Mouse (Mus musculus): ENCODE data around the gene Gm3618. TPM values are rescaled to one million over a fixed set of nuclear protein-coding genes. Genes with fewer than 3 reads are reported as not detected.
A peak's percentile ranks its signal among the peaks of the same experiment; 100 is the strongest.
"Not testable (repeated sequence)": the region's sequence is repeated elsewhere in the genome, so short reads cannot be mapped to it uniquely, and the experiment has no call there.

The Gm3618 gene
- total RNA-seq (2021): not detected
- long read RNA-seq, experiment 1: 0 reads
- long read RNA-seq, experiment 2: 0 reads

DNA sequence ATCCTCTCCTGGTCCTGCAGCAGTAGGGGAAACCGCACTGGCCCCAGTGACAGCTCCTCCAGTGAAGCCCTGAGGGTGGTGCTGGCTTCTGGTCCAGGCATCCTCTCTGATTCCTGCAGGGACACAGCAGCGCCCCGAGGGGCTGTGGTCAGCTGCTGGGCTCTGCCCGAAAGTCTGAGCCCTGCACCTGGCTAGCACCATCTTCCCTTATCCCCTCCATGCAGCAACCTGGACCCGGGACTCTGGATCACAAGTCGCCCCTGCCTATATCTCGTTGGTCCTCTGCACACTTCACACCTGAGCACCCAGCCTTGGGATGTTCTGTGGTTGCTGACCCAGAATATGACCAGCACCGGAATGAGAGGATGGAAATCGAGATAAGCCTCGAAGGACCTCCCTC lies at the start of gene Gm3618:
Gene Gm3618, minus strand, starts transcription at position 101 of the 400 bp plus-strand sequence.
- H3K27ac ChIP-seq; H3K4me3 ChIP-seq; DNase-seq (ENCODE audit: low spot score in 2 of 2): not testable (repeated sequence)

DNA sequence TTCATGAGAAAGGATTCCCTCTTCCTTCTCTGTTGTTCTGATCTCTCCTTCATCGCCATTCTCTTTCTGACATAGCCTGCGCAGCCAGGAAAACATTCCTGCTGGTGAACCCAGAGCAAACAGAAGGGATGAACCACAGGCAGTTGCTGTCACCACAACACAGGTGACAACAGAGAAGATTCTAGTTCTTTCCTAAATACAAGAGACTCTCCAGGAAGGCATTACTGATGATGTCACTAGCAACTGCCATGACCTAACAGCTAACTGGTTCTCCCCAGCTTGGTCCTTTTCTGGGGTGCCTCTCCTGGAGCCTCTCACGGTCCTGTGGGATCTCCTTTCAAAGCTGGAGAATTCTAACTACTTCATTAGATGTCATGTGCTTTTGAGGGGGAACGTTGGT lies 46.7 kb upstream of the Gm3618 start, which contains the start of gene Gm16440:
Gene Gm16440, minus strand, starts transcription at position 101 of the 400 bp plus-strand sequence.
- H3K27ac ChIP-seq; H3K4me3 ChIP-seq; DNase-seq (ENCODE audit: low spot score in 2 of 2): not testable (repeated sequence)

DNA sequence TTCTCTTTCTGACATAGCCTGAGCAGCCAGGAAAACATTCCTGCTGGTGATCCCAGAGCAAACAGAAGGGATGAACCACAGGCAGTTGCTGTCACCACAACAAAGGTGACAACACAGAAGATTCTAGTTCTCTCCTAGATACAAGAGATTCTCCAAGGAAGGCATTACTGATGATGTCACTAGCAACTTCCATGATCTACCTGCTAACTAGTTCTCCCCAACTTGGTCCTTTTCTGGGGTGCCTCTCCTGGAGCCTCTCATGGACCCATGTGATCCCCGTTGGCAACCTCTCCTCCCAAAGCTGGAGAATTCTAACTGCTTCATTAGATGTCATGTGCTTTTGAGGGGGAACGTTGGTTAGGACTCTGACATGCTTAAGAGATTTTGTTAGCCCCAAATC lies 38.7 kb downstream of the Gm3618 start, which contains the start of gene Gm21103:
Gene Gm21103, minus strand, starts transcription at position 101 of the 400 bp plus-strand sequence.
- H3K27ac ChIP-seq; DNase-seq (ENCODE audit: low spot score in 2 of 2); H3K4me3 ChIP-seq: not testable (repeated sequence)

DNA sequence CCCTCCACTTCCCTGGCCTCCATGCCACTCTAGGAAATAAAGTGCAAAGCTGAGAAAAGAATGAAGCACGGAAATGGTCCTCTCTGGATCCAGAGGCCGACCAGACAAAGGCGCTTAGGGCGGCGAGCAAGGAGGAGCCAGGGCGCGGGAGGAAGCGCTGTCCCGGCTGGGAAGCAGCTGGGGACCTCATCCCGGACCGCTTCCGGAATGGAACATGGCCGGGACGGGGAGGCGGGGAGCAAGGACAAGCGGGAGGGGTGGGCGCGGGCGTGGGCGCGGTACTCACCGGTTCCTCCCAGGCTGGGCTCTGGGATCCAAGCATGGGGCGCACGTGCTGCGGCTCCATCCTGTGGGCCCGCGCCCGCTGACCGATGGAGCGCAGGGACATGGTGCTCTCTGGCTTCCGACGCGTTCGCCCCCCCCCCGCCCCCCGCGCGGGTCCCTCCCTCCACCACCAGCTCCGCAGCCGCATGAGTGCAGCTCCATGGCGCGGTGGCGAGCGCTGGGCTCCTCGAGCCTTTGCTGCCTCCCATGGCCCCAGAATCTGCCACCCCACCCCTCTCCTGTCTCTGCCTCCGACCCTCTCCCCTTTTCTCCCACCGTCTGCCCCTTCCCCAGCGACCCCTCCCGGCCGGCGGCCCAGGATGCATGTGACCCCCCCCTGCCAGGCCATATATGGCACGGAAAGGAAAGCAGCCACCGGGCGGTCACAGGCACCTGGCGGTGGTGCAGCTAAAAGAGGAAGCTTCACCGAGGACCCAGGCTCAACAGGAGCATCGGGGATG lies 56.4 kb downstream of the Gm3618 start, which contains the start of gene Gm3411:
Gene Gm3411, minus strand, starts transcription at position 320 of the 785 bp plus-strand sequence.
- H3K4me3 ChIP-seq: peak within 1 kb of the TSS; percentile 54
- not testable (repeated sequence) for H3K27ac ChIP-seq
- DNase-seq (ENCODE audit: low spot score in 2 of 2): peak; percentile 12 to 40

Other genes starting within 250 kb of the Gm3618 start
- 1 to 10 TPM in 1 of 2 experiments, under 1 TPM in 1; 0.82 to 2.4 TPM for gene Gm8206, start 249.7 kb downstream of the Gm3618 start, total RNA-seq (2021)
- gene Gm3468, start 235.0 kb downstream of the Gm3618 start, total RNA-seq (2021): 1 to 10 TPM in 1 of 2 experiments, under 1 TPM in 1; 0.84 to 1.6 TPM
- not detected for gene Gm3476, start 217.9 kb downstream of the Gm3618 start, total RNA-seq (2021)
- 1 to 10 TPM; 1.2 to 1.4 TPM for gene Gm21560, start 124.4 kb downstream of the Gm3618 start, total RNA-seq (2021)
- 1 to 10 TPM; 2.8 to 3.1 TPM for gene Gm3411, start 56.4 kb downstream of the Gm3618 start, total RNA-seq (2021)
- not detected for gene Gm21103, start 38.8 kb downstream of the Gm3618 start, total RNA-seq (2021)
- not detected for gene Gm16440, start 46.6 kb upstream of the Gm3618 start, total RNA-seq (2021)
- gene Gm3591, start 68.8 kb upstream of the Gm3618 start, total RNA-seq (2021): under 1 TPM in 1 of 2 experiments, not detected in 1; 0.98 TPM
- under 1 TPM in 1 of 2 experiments, not detected in 1; 0.46 TPM for gene Gm3594, start 100.9 kb upstream of the Gm3618 start, total RNA-seq (2021)
- not detected for gene Gm8356, start 193.6 kb upstream of the Gm3618 start, total RNA-seq (2021)
- gene Gm3629, start 246.9 kb upstream of the Gm3618 start, total RNA-seq (2021): 1 to 10 TPM in 1 of 2 experiments, not detected in 1; 1.6 TPM